Mouse (Mus musculus) effector memory CD4-positive, alpha-beta T cell, adult 7 months (primary cell): ENCODE data around the gene Efcab12. TPM values are rescaled to one million over a fixed set of nuclear protein-coding genes. Genes with fewer than 3 reads are reported as not detected.

Experiments used
- polyA plus RNA-seq: library from polyadenylated mRNA; unstranded; fragments of 100-300 nt; shearing (Covaris generic); gene quantifications from one replicate; pipeline ENCODE4 v1.2.1, GENCODE M21; 2017

Gene Efcab12
- 0.21 TPM for polyA plus RNA-seq

GRCm38 (mm10) chr6:115838161-115838597 lies at the start of gene Efcab12:
Efcab12 (minus strand) TSS chr6:115838412.

GRCm38 (mm10) chr6:115853091-115853813 lies 15.0 kb upstream of the Efcab12 start, which contains the start of the genes Mbd4 and Ift122:
Mbd4 (minus strand) TSS chr6:115853371.
Ift122 (plus strand) TSS chr6:115853470.

GRCm38 (mm10) chr6:115808488-115809231 lies 29.6 kb downstream of the Efcab12 start, which contains the start of gene Rpl32:
Rpl32 (minus strand) TSS chr6:115808747.

GRCm38 (mm10) chr6:115774501-115774921 lies 63.7 kb downstream of the Efcab12 start, which contains the start of gene Cand2:
Cand2 (plus strand) TSS chr6:115774538.

GRCm38 (mm10) chr6:115761995-115762756 lies 76.0 kb downstream of the Efcab12 start, which contains the start of gene Tmem40:
Tmem40 (minus strand) TSS chr6:115762410.

Other genes with a start within 250 kb of the Efcab12 start
- gene Mkrn2os, start 245.8 kb downstream of the Efcab12 start, polyA plus RNA-seq = not detected
- 31.9 TPM for gene Mkrn2, start 236.5 kb downstream of the Efcab12 start, polyA plus RNA-seq
- gene Raf1, start 161.8 kb downstream of the Efcab12 start, polyA plus RNA-seq = 181 TPM
- gene Tmem40, start 76.0 kb downstream of the Efcab12 start, polyA plus RNA-seq = not detected
- gene Cand2, start 63.9 kb downstream of the Efcab12 start, polyA plus RNA-seq = 2.9 TPM
- gene Rpl32, start 29.7 kb downstream of the Efcab12 start, polyA plus RNA-seq = 2,917 TPM
- gene Mbd4, start 15.0 kb upstream of the Efcab12 start, polyA plus RNA-seq = 12.1 TPM
- 1.5 TPM for gene Ift122, start 15.1 kb upstream of the Efcab12 start, polyA plus RNA-seq
- not detected for gene Rho, start 93.3 kb upstream of the Efcab12 start, polyA plus RNA-seq
- not detected for gene H1foo, start 106.5 kb upstream of the Efcab12 start, polyA plus RNA-seq
- gene Plxnd1, start 156.6 kb upstream of the Efcab12 start, polyA plus RNA-seq = not detected